Comparison of ENCODE assay signal across 8 mouse cellular contexts in genomic region chrX:7789542-7790136, GRCm38 (mm10). TPM values are rescaled to one million over a fixed set of nuclear protein-coding genes. Genes with fewer than 3 reads are reported as not detected.
DNase-seq lines count a peak whose midpoint lies in the region; ATAC-seq and TF ChIP-seq lines count a peak whose summit lies in the region.

Gene Gripap1 (plus strand): TSS chrX:7789765.

- peak within 1 kb of the TSS; percentile 60 for H3K9ac ChIP-seq in heart, embryonic 11.5 days (ENCODE audit: low read depth, low read length)
- peak within 1 kb of the TSS; percentile 69 for H3K9ac ChIP-seq in kidney, embryonic 16.5 days (replicated peaks; ENCODE audit: low read length)
- peak within 1 kb of the TSS; percentile 79 for H3K9ac ChIP-seq in liver, adult 2 months (ENCODE audit: low read depth, low read length)
- peak within 1 kb of the TSS; percentile 46 for H3K9ac ChIP-seq in stomach, embryonic 15.5 days

- peak; percentile 96 for DNase-seq in brain, adult 2 months (ENCODE audit: low read depth, low spot score)
- peak; percentile 89 for DNase-seq in liver, adult 2 months (ENCODE audit: extremely low read depth, low read depth, low spot score)

- peak within 1 kb of the TSS; percentile 67 for H3K4me2 ChIP-seq in heart, embryonic 11.5 days
- peak within 1 kb of the TSS; percentile 67 for H3K4me2 ChIP-seq in kidney, embryonic 16.5 days (replicated peaks; ENCODE audit: low read depth, low read length)
- H3K4me2 ChIP-seq in myocyte (ENCODE audit: low read depth): peak within 1 kb of the TSS; percentile 83
- H3K4me2 ChIP-seq in stomach, embryonic 15.5 days: peak within 1 kb of the TSS; percentile 51

- H3K79me3 ChIP-seq in C2C12 (ENCODE audit: low read depth): peaks cover 3% of the 10 kb centered on the region

- H3K79me2 ChIP-seq in C2C12 (ENCODE audit: control insufficient read depth, insufficient read depth) (peaks cover 11% of the 10 kb centered on the region), myocyte (ENCODE audit: control insufficient read depth, insufficient read depth) (peaks cover 8% of the 10 kb centered on the region)
- H3K79me2 ChIP-seq in liver, adult 2 months (ENCODE audit: control insufficient read depth, insufficient read depth, low read length): no peaks in the 10 kb centered on the region; the same call in 1 of the 2 replicates

- H3K4me3 ChIP-seq in C2C12 (ENCODE audit: insufficient read depth, poor library complexity, severe bottlenecking): peak within 1 kb of the TSS; percentile 44
- H3K4me3 ChIP-seq in erythroblast, embryonic 14.5 days (replicated peaks): peak within 1 kb of the TSS; percentile 89
- H3K4me3 ChIP-seq in heart, embryonic 11.5 days (ENCODE audit: low read depth, low read length): peak within 1 kb of the TSS; percentile 55
- H3K4me3 ChIP-seq in kidney, embryonic 16.5 days (ENCODE audit: low read length): peak within 1 kb of the TSS; percentile 59
- peak within 1 kb of the TSS; percentile 84 for H3K4me3 ChIP-seq in liver, adult 2 months (ENCODE audit: insufficient read depth, low read depth, low read length)
- H3K4me3 ChIP-seq in myocyte: peak within 1 kb of the TSS; percentile 63
- H3K4me3 ChIP-seq in stomach, embryonic 15.5 days (replicated peaks): peak within 1 kb of the TSS; percentile 55

- H3ac ChIP-seq in C2C12 (ENCODE audit: control insufficient read depth, insufficient read length, low read depth): peak within 1 kb of the TSS; percentile 19
- no peak within 1 kb of the TSS for H3ac ChIP-seq in myocyte (ENCODE audit: control insufficient read depth, insufficient read length)

- H3K27ac ChIP-seq in heart, embryonic 11.5 days (ENCODE audit: low read depth, low read length): no peak within 1 kb of the TSS
- no peak within 1 kb of the TSS for H3K27ac ChIP-seq in kidney, embryonic 16.5 days (ENCODE audit: low read length)
- peak within 1 kb of the TSS; percentile 60 for H3K27ac ChIP-seq in liver, adult 2 months (replicated peaks; ENCODE audit: insufficient read depth, low read depth, low read length)
- H3K27ac ChIP-seq in stomach, embryonic 15.5 days: no peak within 1 kb of the TSS; the same call in 1 of the 2 replicates

- peaks cover 23% of the 10 kb centered on the region for H3K4me1 ChIP-seq in erythroblast, embryonic 14.5 days (ENCODE audit: control insufficient read depth)
- no peaks in the 10 kb centered on the region for H3K4me1 ChIP-seq in heart, embryonic 11.5 days (ENCODE audit: control insufficient read depth, insufficient read depth, low read length)
- no peaks in the 10 kb centered on the region for H3K4me1 ChIP-seq in kidney, embryonic 16.5 days (ENCODE audit: insufficient read depth, low read length)
- peaks cover 7% of the 10 kb centered on the region; the same call in 1 of the 2 replicates for H3K4me1 ChIP-seq in liver, adult 2 months (ENCODE audit: control insufficient read depth, insufficient read depth, low read length)
- H3K4me1 ChIP-seq in stomach, embryonic 15.5 days: no peaks in the 10 kb centered on the region

- 13% methylated on average over 24 of the region's 24 CpGs for WGBS in heart, embryonic 11.5 days (ENCODE audit: insufficient replicate concordance)
- 15% methylated on average over 24 of the region's 24 CpGs for WGBS in kidney, embryonic 16.5 days
- WGBS in liver, adult 2 months: under 1% methylated on average over 24 of the region's 24 CpGs
- WGBS in stomach, embryonic 15.5 days: 14% methylated on average over 24 of the region's 24 CpGs

- peak; percentile 74; the same call in 1 of the 2 replicates for ATAC-seq in heart, embryonic 11.5 days (replicated peaks; ENCODE audit: insufficient number of reproducible peaks, low FRiP score, low TSS enrichment)
- peak; percentile 89 for ATAC-seq in kidney, embryonic 16.5 days (ENCODE audit: low FRiP score, low TSS enrichment)
- ATAC-seq in stomach, embryonic 15.5 days (ENCODE audit: insufficient read depth, low FRiP score, low read depth): peak; percentile 90

- peak; percentile 44; the same call in 1 of the 2 replicates for TF ChIP-seq POLR2A in liver, adult 2 months (IDR thresholded peaks at IDR 0.05; ENCODE audit: extremely low read depth, insufficient read depth, low read length)
- TF ChIP-seq POLR2A in myocyte (IDR thresholded peaks at IDR 0.05; ENCODE audit: insufficient read length, low read depth): peak; percentile 70

- no peak for TF ChIP-seq CTCF in C2C12 (IDR thresholded peaks at IDR 0.05; ENCODE audit: control insufficient read depth, insufficient read depth, insufficient read length)
- no peak for TF ChIP-seq CTCF in liver, adult 2 months (IDR thresholded peaks at IDR 0.05; ENCODE audit: low read depth, low read length)

- H3K27me3 ChIP-seq in C2C12 (ENCODE audit: control insufficient read depth, insufficient read depth, insufficient read length): no peaks in the 10 kb centered on the region
- H3K27me3 ChIP-seq in erythroblast, embryonic 14.5 days (ENCODE audit: control insufficient read depth): no peaks in the 10 kb centered on the region
- no peaks in the 10 kb centered on the region for H3K27me3 ChIP-seq in heart, embryonic 11.5 days (ENCODE audit: control insufficient read depth, insufficient read depth, low read length)
- no peaks in the 10 kb centered on the region for H3K27me3 ChIP-seq in kidney, embryonic 16.5 days (ENCODE audit: insufficient read depth, low read length)
- H3K27me3 ChIP-seq in liver, adult 2 months (ENCODE audit: control insufficient read depth, insufficient read depth, low read length): no peaks in the 10 kb centered on the region
- H3K27me3 ChIP-seq in myocyte (ENCODE audit: control insufficient read depth, insufficient read depth, insufficient read length): no peaks in the 10 kb centered on the region
- H3K27me3 ChIP-seq in stomach, embryonic 15.5 days (replicated peaks): no peaks in the 10 kb centered on the region

- H3K9me3 ChIP-seq in erythroblast, embryonic 14.5 days (ENCODE audit: control insufficient read depth, low read length): 0 out of 2 replicates have a peak, but pooled peaks cover 2% of the 10 kb centered on the region
- no peaks in the 10 kb centered on the region for H3K9me3 ChIP-seq in heart, embryonic 11.5 days (replicated peaks; ENCODE audit: control insufficient read depth, low read length)
- no peaks in the 10 kb centered on the region for H3K9me3 ChIP-seq in kidney, embryonic 16.5 days (ENCODE audit: low read length)
- no peaks in the 10 kb centered on the region for H3K9me3 ChIP-seq in stomach, embryonic 15.5 days

- no peaks in the 10 kb centered on the region for H3K36me3 ChIP-seq in C2C12 (ENCODE audit: control insufficient read depth, insufficient read depth)
- peaks cover 34% of the 10 kb centered on the region for H3K36me3 ChIP-seq in erythroblast, embryonic 14.5 days (ENCODE audit: control insufficient read depth)
- no peaks in the 10 kb centered on the region for H3K36me3 ChIP-seq in heart, embryonic 11.5 days (ENCODE audit: control insufficient read depth, insufficient read depth, low read length)
- H3K36me3 ChIP-seq in kidney, embryonic 16.5 days (ENCODE audit: insufficient read depth, low read length): no peaks in the 10 kb centered on the region
- H3K36me3 ChIP-seq in liver, adult 2 months (ENCODE audit: control insufficient read depth, insufficient read depth, low read length): peaks cover 6% of the 10 kb centered on the region
- H3K36me3 ChIP-seq in myocyte (ENCODE audit: control insufficient read depth, insufficient read depth): no peaks in the 10 kb centered on the region
- H3K36me3 ChIP-seq in stomach, embryonic 15.5 days: no peaks in the 10 kb centered on the region

TF ChIP-seq in C2C12, 6 proteins besides CTCF, POLR2A, EP300 and RAD21:
- TF ChIP-seq CEBPB (IDR thresholded peaks at IDR 0.05; ENCODE audit: low read depth): no peak
- TF ChIP-seq USF1 (IDR thresholded peaks at IDR 0.05; ENCODE audit: low read depth): no peak
- no peak for TF ChIP-seq FOSL1 (IDR thresholded peaks at IDR 0.05; ENCODE audit: insufficient read depth, low read length, poor library complexity, severe bottlenecking)
- no peak for TF ChIP-seq MYOD1 (IDR thresholded peaks at IDR 0.05; ENCODE audit: control insufficient read depth, insufficient read length, low read depth)
- no peak for TF ChIP-seq MAX (IDR thresholded peaks at IDR 0.05)
- no peak for TF ChIP-seq MYOG (IDR thresholded peaks at IDR 0.05; ENCODE audit: control insufficient read depth, extremely low read depth, insufficient read length)

TF ChIP-seq in myocyte, 11 proteins besides CTCF, POLR2A, EP300 and RAD21:
- TF ChIP-seq POLR2AphosphoS2 (IDR thresholded peaks at IDR 0.05; ENCODE audit: insufficient read length, low read depth): peak; percentile 48
- no peak for TF ChIP-seq MYOG (IDR thresholded peaks at IDR 0.05; ENCODE audit: control insufficient read depth in 1 of 3, insufficient read depth in 1 of 3, insufficient read length in 2 of 3, low read depth in 2 of 3)
TF ChIP-seq in myocyte: peak in this region for 1.

RNA-seq across cellular contexts. Expression of gene Gripap1, which starts in this region (rescaled TPM):
- polyA plus RNA-seq in C2C12 (2012; fragmentation: generic; extraction: Trizol) (17.9 TPM), myocyte (2012; fragmentation: generic; extraction: Trizol) (19.8 TPM)
- polyA plus RNA-seq in erythroblast, embryonic 14.5 days (2012): 3.5 and 4.8 TPM in 2 replicates
- 26.5 and 26.8 TPM in 2 replicates for polyA plus RNA-seq in heart, embryonic 11.5 days (2014; fragmentation: Nextera tagmentation; extraction: Ambion mirVana)
- polyA plus RNA-seq in kidney, embryonic 16.5 days (2015; fragmentation: Nextera tagmentation; extraction: Ambion mirVana): 47.5 and 57.0 TPM in 2 replicates
- total RNA-seq in liver, adult 2 months (2014; rRNA removed): 11.5 and 13.5 TPM in 2 replicates
- polyA plus RNA-seq in liver, adult 2 months (2012; rRNA removed): 14.6 and 22.2 TPM in 2 replicates
- polyA plus RNA-seq in stomach, embryonic 15.5 days (2015; fragmentation: Nextera tagmentation; extraction: Ambion mirVana): 38.9 and 42.4 TPM in 2 replicates
